Mouse (Mus musculus): ENCODE data around the gene Orc5. TPM values are rescaled to one million over a fixed set of nuclear protein-coding genes. Genes with fewer than 3 reads are reported as not detected.
"Not testable (repeated sequence)": the region's sequence is repeated elsewhere in the genome, so short reads cannot be mapped to it uniquely, and the experiment has no call there.

The Orc5 gene
- polyA plus RNA-seq, 1 experiment from 2014 or later = 16.3 TPM

DNA sequence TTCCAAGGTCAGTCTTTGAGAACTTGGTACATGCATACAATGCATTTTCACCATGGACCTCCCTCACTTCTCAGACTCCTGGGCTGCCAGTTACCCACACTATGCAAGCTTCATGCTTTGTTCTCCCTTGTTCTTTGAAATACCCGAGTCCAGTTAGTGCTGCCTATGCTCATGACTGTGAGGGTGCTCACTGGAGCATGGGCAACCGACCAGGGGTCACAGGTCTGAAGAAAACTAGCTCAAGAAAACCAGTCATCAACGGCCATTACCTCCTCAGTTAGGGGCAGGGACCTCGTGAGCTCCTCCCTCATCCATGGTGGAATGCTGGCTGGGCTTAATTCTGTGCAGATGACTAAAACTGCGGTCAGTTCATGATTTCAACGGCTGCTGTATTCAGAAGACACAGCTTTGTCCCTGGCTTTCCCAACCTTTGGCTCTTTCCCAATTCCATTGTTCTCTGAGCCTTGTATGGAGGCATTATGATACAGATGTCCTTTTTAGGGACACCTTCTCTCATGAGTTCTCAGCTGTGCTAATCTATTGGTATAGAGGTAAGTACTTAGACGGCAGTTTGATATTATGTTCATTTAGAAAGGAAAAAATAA is 11.1 kb downstream of the Orc5 start:
- no peak for ATAC-seq
- TF ChIP-seq CTCF (IDR thresholded peaks at IDR 0.05) = no peak

GRCm38 (mm10) chr5:22536695-22537094 is 13.5 kb downstream of the Orc5 start:
- ChIA-PET POLR2A (no interaction called here), CTCF (no interaction called here)
- ATAC-seq (no peak), DNase-seq (ENCODE audit: low read depth, low spot score) (no peak)
- in situ Hi-C loops (cut with MboI; ENCODE audit: low pct_unique_long_range_greater_than_20kb) = no loop called here
- TF ChIP-seq CTCF (IDR thresholded peaks at IDR 0.05) = no peak
- no peaks in the 10 kb centered on the region for H3K27me3 ChIP-seq

More for the DNA sequence above, 11.1 kb downstream of the Orc5 start:
- CTCF ChIA-PET = no interaction called here
- POLR2A ChIA-PET = no interaction called here
- H3K27me3 ChIP-seq = no peaks in the 10 kb centered on the region
- in situ Hi-C loops (cut with MboI; ENCODE audit: low pct_unique_long_range_greater_than_20kb) = no loop called here
- DNase-seq (ENCODE audit: low read depth, low spot score) = no peak

DNA sequence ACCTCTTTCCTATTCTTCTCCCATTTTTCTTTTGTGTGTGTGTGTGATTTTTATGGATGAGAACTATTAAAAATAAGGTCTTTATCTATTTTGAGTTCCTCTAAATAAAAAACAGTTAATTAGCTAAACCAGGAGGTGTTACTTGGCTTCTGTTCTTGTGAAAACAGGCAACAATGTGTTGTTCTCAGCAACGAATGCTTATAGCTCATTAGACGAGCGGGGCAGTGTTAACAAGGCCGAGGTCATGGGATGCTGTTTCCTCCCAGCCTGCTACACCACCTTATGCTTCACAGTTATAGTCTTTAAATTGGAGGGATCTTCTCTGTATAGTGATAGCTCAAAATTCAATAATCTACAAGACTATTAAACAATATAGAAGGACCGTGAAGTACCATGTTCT is 17.7 kb downstream of the Orc5 start:
- in situ Hi-C loops (cut with MboI; ENCODE audit: low pct_unique_long_range_greater_than_20kb) = no loop called here
- CTCF ChIA-PET = interaction anchor here (0.6 kb wide), 1 partner anchor 16 kb away, joined by 3 read pairs; no protein-coding TSS in a partner anchor
- ATAC-seq = no peak
- DNase-seq (ENCODE audit: low read depth, low spot score) = no peak
- POLR2A ChIA-PET = no interaction called here
- no peak for TF ChIP-seq CTCF (IDR thresholded peaks at IDR 0.05)
- no peaks in the 10 kb centered on the region for H3K27me3 ChIP-seq

DNA sequence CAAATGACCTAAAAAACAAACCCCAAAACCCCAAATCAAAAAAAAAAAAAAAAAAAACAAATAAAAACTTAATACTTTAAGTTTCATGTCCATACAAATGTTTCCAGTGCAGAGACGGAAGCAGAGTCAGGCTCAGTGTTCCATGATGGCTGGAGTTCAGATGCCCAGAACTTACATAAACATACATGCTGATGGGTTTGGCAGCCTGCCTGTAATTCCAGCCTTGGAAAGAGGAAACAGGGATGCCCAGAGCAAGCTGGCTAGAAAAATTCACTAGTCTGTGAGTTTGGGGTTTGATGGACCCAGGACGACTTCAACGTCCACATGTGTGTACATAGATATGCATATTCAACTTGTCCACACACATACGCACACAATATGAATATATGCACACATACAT is 27.6 kb downstream of the Orc5 start:
- TF ChIP-seq CTCF (IDR thresholded peaks at IDR 0.05) = no peak
- in situ Hi-C loops (cut with MboI; ENCODE audit: low pct_unique_long_range_greater_than_20kb) = loop anchor here (25.0 kb wide), 1 partner anchor 685 kb away; no protein-coding TSS in a partner anchor
- ATAC-seq (no peak), DNase-seq (ENCODE audit: low read depth, low spot score) (no peak)
- H3K27me3 ChIP-seq = no peaks in the 10 kb centered on the region
- CTCF ChIA-PET = interaction anchor here (1.1 kb wide), 1 partner anchor 23 kb away, joined by 3 read pairs; no protein-coding TSS in a partner anchor
- POLR2A ChIA-PET = no interaction called here

DNA sequence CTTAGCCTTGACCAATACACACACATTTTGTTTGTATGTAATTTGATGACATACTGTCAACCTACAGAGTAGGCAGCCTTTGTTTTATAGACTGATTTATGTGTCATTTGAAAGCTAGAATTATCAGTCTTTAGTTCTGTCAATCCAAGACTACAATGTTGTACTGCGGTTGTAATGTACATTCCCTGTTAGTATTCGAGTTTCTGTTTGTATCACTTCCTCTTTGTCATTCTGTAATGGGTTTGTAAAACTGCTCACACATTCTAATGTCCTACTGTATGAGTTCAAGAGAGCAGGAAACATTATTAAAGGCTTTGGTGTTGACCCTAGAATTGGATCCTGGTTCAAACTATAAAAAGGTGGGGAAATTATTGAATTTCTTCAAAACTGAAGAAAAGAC is 30.5 kb downstream of the Orc5 start:
- TF ChIP-seq CTCF (IDR thresholded peaks at IDR 0.05) = no peak
- in situ Hi-C loops (cut with MboI; ENCODE audit: low pct_unique_long_range_greater_than_20kb) = loop anchor here (25.0 kb wide), 1 partner anchor 682 kb away; no protein-coding TSS in a partner anchor
- DNase-seq (ENCODE audit: low read depth, low spot score) (no peak), ATAC-seq (no peak)
- ChIA-PET CTCF (interaction anchor here (1.5 kb wide), 1 partner anchor 11 kb away, joined by 5 read pairs; no protein-coding TSS in a partner anchor), POLR2A (no interaction called here)
- no peaks in the 10 kb centered on the region for H3K27me3 ChIP-seq

DNA sequence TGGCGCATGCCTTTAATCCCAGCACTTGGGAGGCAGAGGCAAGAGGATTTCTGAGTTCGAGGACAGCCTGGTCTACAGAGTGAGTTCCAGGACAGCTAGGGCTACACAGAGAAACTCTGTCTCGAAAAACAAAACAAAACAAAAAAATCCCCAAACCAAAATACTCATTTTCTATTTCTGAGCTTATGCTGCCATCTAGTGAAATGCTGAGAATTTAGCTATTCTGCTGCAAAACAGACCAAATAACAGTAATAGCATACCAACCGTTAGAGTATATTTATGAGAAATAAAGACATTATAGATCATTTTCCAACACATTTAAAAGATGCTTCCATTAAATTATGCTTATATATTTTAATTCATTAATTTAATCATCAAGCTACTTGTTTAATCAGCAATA is 34.5 kb downstream of the Orc5 start:
- in situ Hi-C loops (cut with MboI; ENCODE audit: low pct_unique_long_range_greater_than_20kb) = loop anchor here (25.0 kb wide), 1 partner anchor 678 kb away; no protein-coding TSS in a partner anchor
- DNase-seq (ENCODE audit: low read depth, low spot score); POLR2A ChIA-PET; ATAC-seq; H3K27me3 ChIP-seq: not testable (repeated sequence)
- CTCF ChIA-PET = interaction anchor here (1.1 to 3.3 kb wide), 6 partner anchors 14 to 34 kb away, joined by 3 to 10 read pairs (median 3); partner anchors contain the start of gene Orc5
- peak; percentile 24 for TF ChIP-seq CTCF (IDR thresholded peaks at IDR 0.05)

GRCm38 (mm10) chr5:22514231-22514630 is 36.0 kb downstream of the Orc5 start:
- CTCF ChIA-PET; DNase-seq (ENCODE audit: low read depth, low spot score); POLR2A ChIA-PET; H3K27me3 ChIP-seq; ATAC-seq: not testable (repeated sequence)
- in situ Hi-C loops (cut with MboI; ENCODE audit: low pct_unique_long_range_greater_than_20kb) = loop anchor here (25.0 kb wide), 1 partner anchor 677 kb away; no protein-coding TSS in a partner anchor

DNA sequence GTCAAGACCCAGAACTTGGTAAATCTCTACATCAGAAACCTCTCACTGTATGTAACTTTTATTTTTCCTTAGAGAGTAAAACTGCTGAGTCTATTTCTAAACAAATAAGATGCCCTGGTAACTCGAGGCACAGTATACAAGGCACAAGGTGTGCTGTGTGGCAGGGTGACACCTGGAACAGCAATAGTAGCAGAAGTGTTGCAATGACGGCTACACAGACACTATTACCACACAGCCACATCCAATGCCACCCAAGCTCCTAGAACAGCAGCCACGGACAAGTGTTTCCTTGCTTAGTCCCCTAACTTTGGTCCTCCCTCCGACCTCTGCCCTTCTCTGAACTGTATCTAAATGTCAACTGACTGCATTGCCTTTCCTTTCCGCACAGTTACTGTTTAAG is 37.6 kb downstream of the Orc5 start:
- POLR2A ChIA-PET; CTCF ChIA-PET; H3K27me3 ChIP-seq; DNase-seq (ENCODE audit: low read depth, low spot score); ATAC-seq: not testable (repeated sequence)
- in situ Hi-C loops (cut with MboI; ENCODE audit: low pct_unique_long_range_greater_than_20kb) = loop anchor here (25.0 kb wide), 1 partner anchor 675 kb away; no protein-coding TSS in a partner anchor

DNA sequence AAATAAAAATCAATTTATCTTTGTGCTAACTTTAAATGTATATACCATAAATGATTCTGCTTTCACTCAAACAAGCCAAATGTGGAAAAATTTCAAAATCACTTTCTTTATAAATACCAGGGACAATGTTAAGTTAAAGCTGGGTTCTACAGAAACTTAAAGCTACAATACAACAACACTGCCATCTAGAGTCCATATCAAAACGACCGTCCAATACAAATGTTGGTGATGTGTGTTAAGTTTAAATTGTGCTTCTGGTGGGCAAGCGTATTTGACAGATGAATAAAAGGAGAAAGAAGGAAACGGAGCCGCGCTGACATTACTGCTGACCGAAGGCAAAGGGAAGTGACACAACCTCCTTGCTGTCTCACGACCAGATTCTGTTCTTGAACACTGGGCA is 38.4 kb downstream of the Orc5 start:
- CTCF ChIA-PET = interaction anchor here (1.0 kb wide), 1 partner anchor 11 kb away, joined by 4 read pairs; no protein-coding TSS in a partner anchor
- no peak for ATAC-seq

GRCm38 (mm10) chr5:22508560-22508959 is 41.7 kb downstream of the Orc5 start:
- in situ Hi-C loops (cut with MboI; ENCODE audit: low pct_unique_long_range_greater_than_20kb) = loop anchor here (25.0 kb wide), 1 partner anchor 671 kb away; no protein-coding TSS in a partner anchor
- no peak for ATAC-seq
- ChIA-PET CTCF (interaction anchor here (1.4 kb wide), 1 partner anchor 12 kb away, joined by 5 read pairs; no protein-coding TSS in a partner anchor), POLR2A (no interaction called here)
- DNase-seq (ENCODE audit: low read depth, low spot score) = no peak
- no peak for TF ChIP-seq CTCF (IDR thresholded peaks at IDR 0.05)
- H3K27me3 ChIP-seq = no peaks in the 10 kb centered on the region

More for the DNA sequence above, 38.4 kb downstream of the Orc5 start:
- peak; percentile 50 for TF ChIP-seq CTCF (IDR thresholded peaks at IDR 0.05)
- POLR2A ChIA-PET = no interaction called here
- H3K27me3 ChIP-seq = no peaks in the 10 kb centered on the region
- in situ Hi-C loops (cut with MboI; ENCODE audit: low pct_unique_long_range_greater_than_20kb) = loop anchor here (25.0 kb wide), 1 partner anchor 675 kb away; no protein-coding TSS in a partner anchor
- DNase-seq (ENCODE audit: low read depth, low spot score) = no peak

GRCm38 (mm10) chr5:22499437-22499836 is 50.8 kb downstream of the Orc5 start:
- TF ChIP-seq CTCF (IDR thresholded peaks at IDR 0.05) = no peak
- ATAC-seq = no peak
- H3K27me3 ChIP-seq = no peaks in the 10 kb centered on the region
- in situ Hi-C loops (cut with MboI; ENCODE audit: low pct_unique_long_range_greater_than_20kb) = no loop called here
- POLR2A ChIA-PET = no interaction called here
- no peak for DNase-seq (ENCODE audit: low read depth, low spot score)
- CTCF ChIA-PET = interaction anchor here (0.7 to 5.7 kb wide), 4 partner anchors 9 to 17 kb away, joined by 3 to 32 read pairs (median 4); no protein-coding TSS in a partner anchor

All from Patski (cell line).